Mouse (Mus musculus) central nervous system, embryonic 18 days (tissue): Measurements from ENCODE around the gene Cma1. TPM values are rescaled to one million over a fixed set of nuclear protein-coding genes. Genes with fewer than 3 reads are reported as not detected.

Experiments
- polyA plus RNA-seq: library from polyadenylated mRNA; depleted of rRNA; stranded (reverse); fragments of >200 nt; gene quantifications from 2 replicates; pipeline ENCODE4 v1.2.3, GENCODE M21; 2012; rRNA removed

Cma1 gene
- 1.0 and 3.2 TPM in 2 replicates for polyA plus RNA-seq

GRCm38 (mm10) chr14:55944575-55944974 lies at the start of gene Cma1:
TSS of gene Cma1 (minus strand) at chr14:55944675.

DNA sequence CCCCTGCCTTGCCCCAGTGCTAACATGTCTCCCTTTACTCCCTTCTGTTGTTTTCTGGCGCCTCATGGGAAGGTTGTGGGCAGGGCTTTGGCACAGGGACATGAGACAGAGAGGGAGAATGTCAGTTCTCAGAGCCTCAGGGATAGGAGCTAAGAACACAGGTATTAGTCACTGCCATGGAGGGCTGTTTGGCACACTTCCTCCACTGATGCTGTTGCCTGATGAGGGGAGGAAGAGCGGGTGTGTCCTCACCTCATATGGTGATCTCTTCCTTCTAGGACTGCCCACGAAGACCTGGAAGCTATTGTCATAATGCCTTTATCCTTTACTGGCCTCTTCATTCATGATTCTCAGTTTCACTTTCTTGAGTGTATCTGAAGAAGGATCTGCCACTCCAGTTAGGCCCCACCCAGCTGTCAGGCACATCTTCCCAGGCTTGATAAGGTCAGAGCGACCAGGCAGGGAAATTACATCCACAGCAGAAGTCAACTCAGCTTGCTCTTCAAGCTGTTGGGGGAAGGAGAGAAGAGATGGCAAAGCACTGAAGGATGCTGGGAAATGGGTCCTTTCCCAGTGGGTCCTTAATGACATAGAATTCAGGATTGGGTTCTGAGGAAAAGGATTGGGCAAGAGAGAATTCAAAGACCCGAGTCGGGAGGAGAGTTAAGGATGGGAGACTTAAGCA lies 6.0 kb upstream of the Cma1 start, which contains the start of gene Cma2:
TSS of gene Cma2 (plus strand) at position 635 of the 685 bp plus-strand sequence.

DNA sequence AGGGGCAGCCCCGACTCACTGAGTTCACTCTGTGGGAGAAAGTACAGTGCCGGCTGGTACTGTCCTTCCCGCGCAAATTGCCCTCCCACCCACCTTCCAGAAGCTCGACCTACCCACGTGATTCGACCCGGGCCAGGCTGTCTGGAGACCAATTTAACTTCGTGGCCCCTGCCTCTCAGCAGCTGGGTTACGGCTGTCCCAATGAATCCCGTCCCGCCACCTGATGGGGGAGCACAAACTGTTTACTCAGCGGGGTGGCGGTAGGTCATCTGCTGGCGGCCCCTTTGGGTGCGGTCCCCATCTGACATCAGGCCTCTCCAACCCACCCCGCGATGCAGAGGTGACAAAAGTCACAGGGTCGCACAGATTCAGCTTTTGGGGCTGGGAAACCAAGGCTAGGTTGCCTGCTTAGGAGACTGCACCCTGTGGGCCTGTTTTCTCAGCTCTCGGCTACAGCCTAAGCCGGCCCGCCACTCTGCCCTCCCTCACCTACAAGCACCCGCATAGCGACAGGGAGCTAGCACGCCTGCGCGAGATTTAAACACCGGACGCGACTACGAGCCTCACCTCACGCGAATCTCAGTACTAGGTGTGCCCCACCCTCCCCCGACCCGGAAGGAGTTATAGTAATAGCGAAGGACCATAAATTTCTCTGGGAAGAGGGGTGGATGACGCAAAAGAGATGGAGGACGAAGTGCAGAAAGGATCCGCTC lies 44.6 kb downstream of the Cma1 start, which contains the start of gene Sdr39u1:
TSS of gene Sdr39u1 (minus strand) at position 593 of the 713 bp plus-strand sequence.

Other genes starting within 250 kb of the Cma1 start
- 0.31 and 2.6 TPM in 2 replicates for gene Tgm1, start 230.7 kb downstream of the Cma1 start, polyA plus RNA-seq
- gene Rabggta, start 222.4 kb downstream of the Cma1 start, polyA plus RNA-seq = 70.1 and 73.0 TPM in 2 replicates
- gene Dhrs1, start 199.0 kb downstream of the Cma1 start, polyA plus RNA-seq = 87.8 and 91.7 TPM in 2 replicates
- gene Nop9, start 199.0 kb downstream of the Cma1 start, polyA plus RNA-seq = 18.7 and 19.3 TPM in 2 replicates
- 0.88 and 1.0 TPM in 2 replicates for gene Cideb, start 186.2 kb downstream of the Cma1 start, polyA plus RNA-seq
- 0.35 and 0.48 TPM in 2 replicates for gene Ltb4r2, start 183.2 kb downstream of the Cma1 start, polyA plus RNA-seq
- gene Ltb4r1, start 178.7 kb downstream of the Cma1 start, polyA plus RNA-seq = 0.47 and 0.59 TPM in 2 replicates
- 2.7 and 3.0 TPM in 2 replicates for gene Adcy4, start 160.6 kb downstream of the Cma1 start, polyA plus RNA-seq
- gene Ripk3, start 155.8 kb downstream of the Cma1 start, polyA plus RNA-seq = 1.1 and 1.3 TPM in 2 replicates
- 9.2 and 11.3 TPM in 2 replicates for gene Nfatc4, start 121.5 kb downstream of the Cma1 start, polyA plus RNA-seq
- gene Nynrin, start 90.7 kb downstream of the Cma1 start, polyA plus RNA-seq = 11.6 and 11.8 TPM in 2 replicates
- gene Cbln3, start 60.3 kb downstream of the Cma1 start, polyA plus RNA-seq = 0.59 and 0.63 TPM in 2 replicates
- gene Khnyn, start 59.7 kb downstream of the Cma1 start, polyA plus RNA-seq = 12.2 and 12.4 TPM in 2 replicates
- 137 and 138 TPM in 2 replicates for gene Sdr39u1, start 44.4 kb downstream of the Cma1 start, polyA plus RNA-seq
- not detected in 2 replicates for gene Cma2, start 6.3 kb upstream of the Cma1 start, polyA plus RNA-seq
- gene Mcpt1, start 73.3 kb upstream of the Cma1 start, polyA plus RNA-seq = not detected in 2 replicates
- gene Mcpt9, start 85.8 kb upstream of the Cma1 start, polyA plus RNA-seq = not detected in 2 replicates
- gene Mcpt2, start 97.4 kb upstream of the Cma1 start, polyA plus RNA-seq = not detected in 2 replicates
- 0.23 and 0.70 TPM in 2 replicates for gene Mcpt4, start 117.6 kb upstream of the Cma1 start, polyA plus RNA-seq
- not detected in 2 replicates for gene Mcpt8, start 140.6 kb upstream of the Cma1 start, polyA plus RNA-seq
- gene Ctsg, start 157.9 kb upstream of the Cma1 start, polyA plus RNA-seq = 0.13 and 0.25 TPM in 2 replicates
- not detected in 2 replicates for gene Gzme, start 175.9 kb upstream of the Cma1 start, polyA plus RNA-seq
- gene Gzmd, start 187.9 kb upstream of the Cma1 start, polyA plus RNA-seq = not detected in 2 replicates
- gene Gzmg, start 214.9 kb upstream of the Cma1 start, polyA plus RNA-seq = not detected in 2 replicates
- gene Gzmn, start 229.9 kb upstream of the Cma1 start, polyA plus RNA-seq = not detected in 2 replicates